Mouse (Mus musculus): ENCODE measurements around the gene AI837181. TPM values are rescaled to one million over a fixed set of nuclear protein-coding genes. Genes with fewer than 3 reads are reported as not detected.

Gene AI837181
- 42.6 TPM for polyA plus RNA-seq (2017; shearing (Covaris generic))

GRCm38 (mm10) chr19:5424782-5425741, at the start of gene AI837181, which contains the start of gene Drap1:
Gene AI837181, plus strand, starts transcription at chr19:5425144.
Gene Drap1, minus strand, starts transcription at chr19:5424979.

DNA sequence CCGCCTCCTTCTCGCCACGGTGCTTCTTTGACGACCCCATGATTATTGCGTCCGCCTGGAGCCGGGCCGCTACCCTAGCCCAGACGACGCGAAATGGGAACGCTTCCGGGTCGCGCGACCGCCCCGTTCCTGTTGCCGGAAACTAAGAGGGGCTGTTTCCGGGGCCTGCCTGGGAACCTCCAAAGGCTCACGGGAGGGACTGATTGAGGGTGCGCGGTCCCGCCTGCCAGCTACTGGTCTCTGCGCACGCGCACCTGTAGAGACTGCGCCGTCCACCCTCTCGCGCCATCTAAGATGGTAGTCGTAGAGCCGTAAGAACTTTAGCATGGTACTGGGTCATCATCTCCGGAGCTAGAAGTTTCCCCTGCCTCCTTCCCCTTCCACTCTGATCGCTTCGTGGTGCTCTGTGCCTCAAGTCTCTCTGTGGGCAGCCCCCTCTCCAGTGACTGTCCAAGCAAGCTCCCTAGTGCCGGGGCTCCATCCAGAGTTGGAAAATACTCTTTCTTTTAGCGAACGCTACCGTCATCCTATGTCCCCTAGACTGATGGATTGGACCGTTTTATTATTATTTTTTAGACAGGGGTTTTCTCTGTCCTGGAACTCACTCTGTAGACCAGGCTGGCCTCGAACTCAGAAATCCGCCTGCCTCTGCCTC, 36.2 kb upstream of the AI837181 start, which contains the start of gene Sart1:
Gene Sart1 (minus strand): TSS at position 116 of the 655 bp plus-strand sequence.

DNA sequence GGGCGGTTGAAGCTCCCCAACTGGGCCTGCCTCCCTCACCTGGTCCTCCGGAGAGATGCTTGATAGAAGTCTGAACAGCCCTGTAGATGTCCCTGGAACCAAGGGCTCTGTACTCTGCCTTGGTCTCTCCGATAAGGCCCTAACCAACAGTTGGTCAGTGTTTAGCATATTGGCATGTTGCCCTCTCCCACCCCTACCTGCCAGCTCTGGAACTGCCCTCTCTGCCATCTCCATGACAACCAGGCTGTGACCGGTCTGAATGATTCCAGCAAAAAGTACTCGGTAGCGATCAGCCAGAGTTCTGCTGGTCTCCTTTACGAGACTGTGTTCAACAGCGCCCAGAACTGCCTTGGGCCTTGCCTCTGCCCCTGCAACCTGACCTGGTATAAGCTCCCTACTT, 22.7 kb upstream of the AI837181 start, which contains the start of gene Tsga10ip:
Gene Tsga10ip (minus strand): TSS at position 234 of the 400 bp plus-strand sequence.

GRCm38 (mm10) chr19:5447515-5448353, 22.8 kb downstream of the AI837181 start, which contains the start of gene Fosl1:
Gene Fosl1, plus strand, starts transcription at chr19:5447547.

GRCm38 (mm10) chr19:5457746-5458442, 33.0 kb downstream of the AI837181 start, which contains the start of gene Ccdc85b:
Gene Ccdc85b, minus strand, starts transcription at chr19:5457894.

DNA sequence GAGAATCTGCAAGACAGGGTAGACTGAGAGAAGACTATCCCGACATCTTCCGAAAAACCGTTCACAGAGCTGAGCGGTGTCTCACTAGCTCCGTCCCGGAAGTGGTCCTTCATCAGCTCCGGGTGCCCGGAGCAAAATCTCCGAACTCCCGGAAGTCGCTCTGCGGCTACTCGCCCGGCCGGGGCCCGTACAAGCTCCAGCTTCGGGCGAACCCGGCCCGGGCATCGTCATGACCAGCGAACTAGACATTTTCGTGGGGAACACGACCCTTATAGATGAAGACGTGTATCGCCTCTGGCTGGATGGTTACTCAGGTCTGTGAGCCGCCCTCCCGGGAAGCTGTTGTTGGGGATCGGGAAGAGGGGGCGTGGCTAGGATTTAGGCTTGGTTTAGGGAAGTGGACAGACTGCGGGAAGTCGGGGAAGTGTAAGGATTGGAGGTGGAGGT, 35.5 kb downstream of the AI837181 start, which contains the start of gene Fibp:
Gene Fibp (plus strand): TSS at position 151 of the 447 bp plus-strand sequence.

GRCm38 (mm10) chr19:5468374-5468773, 43.4 kb downstream of the AI837181 start, which contains the start of gene Ctsw:
Gene Ctsw, minus strand, starts transcription at chr19:5468507.

DNA sequence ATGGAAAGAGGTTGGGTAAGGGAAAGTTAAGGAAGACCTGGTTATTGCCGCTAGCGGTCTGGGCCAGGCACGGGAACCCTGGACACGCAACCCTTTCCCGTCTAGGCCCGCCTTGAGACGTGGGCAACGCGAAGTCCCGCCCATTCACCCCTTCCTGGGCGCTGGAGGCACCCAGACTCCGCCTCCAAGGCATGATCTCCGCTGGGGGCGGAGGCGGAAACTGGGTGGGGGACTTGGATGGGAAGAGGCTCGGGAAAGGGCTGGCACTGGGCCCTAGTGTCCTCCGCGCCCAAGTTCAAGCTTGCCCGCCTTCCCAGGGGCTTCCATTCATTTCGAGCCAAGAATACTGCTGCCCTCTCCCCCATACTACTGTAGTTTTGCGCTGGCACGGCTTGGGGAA, 48.8 kb downstream of the AI837181 start, which contains the start of gene Efemp2:
Gene Efemp2 (plus strand): TSS at position 235 of the 400 bp plus-strand sequence.

Other genes with a start within 250 kb of the AI837181 start
- 134 TPM for gene Pacs1, start 152.0 kb upstream of the AI837181 start, polyA plus RNA-seq (2017; shearing (Covaris generic))
- gene Sf3b2, start 129.7 kb upstream of the AI837181 start, polyA plus RNA-seq (2017; shearing (Covaris generic)): 354 TPM
- gene Gal3st3, start 126.8 kb upstream of the AI837181 start, polyA plus RNA-seq (2017; shearing (Covaris generic)): 0.20 TPM
- gene Catsper1, start 89.4 kb upstream of the AI837181 start, polyA plus RNA-seq (2017; shearing (Covaris generic)): not detected
- 0.91 TPM for gene Cst6, start 75.6 kb upstream of the AI837181 start, polyA plus RNA-seq (2017; shearing (Covaris generic))
- 63.2 TPM for gene Eif1ad, start 58.4 kb upstream of the AI837181 start, polyA plus RNA-seq (2017; shearing (Covaris generic))
- gene Banf1, start 58.0 kb upstream of the AI837181 start, polyA plus RNA-seq (2017; shearing (Covaris generic)): 304 TPM
- gene Sart1, start 36.4 kb upstream of the AI837181 start, polyA plus RNA-seq (2017; shearing (Covaris generic)): 213 TPM
- 0.85 TPM for gene Tsga10ip, start 22.6 kb upstream of the AI837181 start, polyA plus RNA-seq (2017; shearing (Covaris generic))
- gene Drap1, start 165 bp upstream of the AI837181 start, polyA plus RNA-seq (2017; shearing (Covaris generic)): 225 TPM
- not detected for gene Fosl1, start 22.4 kb downstream of the AI837181 start, polyA plus RNA-seq (2017; shearing (Covaris generic))
- gene Ccdc85b, start 32.8 kb downstream of the AI837181 start, polyA plus RNA-seq (2017; shearing (Covaris generic)): 12.2 TPM
- gene Fibp, start 35.5 kb downstream of the AI837181 start, polyA plus RNA-seq (2017; shearing (Covaris generic)): 166 TPM
- 225 TPM for gene Ctsw, start 43.4 kb downstream of the AI837181 start, polyA plus RNA-seq (2017; shearing (Covaris generic))
- 1.9 TPM for gene Efemp2, start 48.8 kb downstream of the AI837181 start, polyA plus RNA-seq (2017; shearing (Covaris generic))
- gene Mus81, start 63.3 kb downstream of the AI837181 start, polyA plus RNA-seq (2017; shearing (Covaris generic)): 81.5 TPM
- gene Cfl1, start 65.3 kb downstream of the AI837181 start, polyA plus RNA-seq (2017; shearing (Covaris generic)): 3,756 TPM
- gene 1700020D05Rik, start 78.6 kb downstream of the AI837181 start, polyA plus RNA-seq (2017; shearing (Covaris generic)): not detected
- 17.4 TPM for gene Snx32, start 85.4 kb downstream of the AI837181 start, polyA plus RNA-seq (2017; shearing (Covaris generic))
- gene Ovol1, start 135.5 kb downstream of the AI837181 start, polyA plus RNA-seq (2017; shearing (Covaris generic)): not detected
- 18.3 TPM for gene Ap5b1, start 142.9 kb downstream of the AI837181 start, polyA plus RNA-seq (2017; shearing (Covaris generic))
- gene Rnaseh2c, start 176.7 kb downstream of the AI837181 start, polyA plus RNA-seq (2017; shearing (Covaris generic)): 127 TPM
- 56.1 TPM for gene Kat5, start 185.1 kb downstream of the AI837181 start, polyA plus RNA-seq (2017; shearing (Covaris generic))
- 180 TPM for gene Rela, start 212.3 kb downstream of the AI837181 start, polyA plus RNA-seq (2017; shearing (Covaris generic))
- gene Sipa1, start 238.6 kb downstream of the AI837181 start, polyA plus RNA-seq (2017; shearing (Covaris generic)): 265 TPM

Data from CD4-positive, CD25-positive, alpha-beta regulatory T cell (primary cell).